Mouse (Mus musculus): ENCODE results near the gene Acap2.

GRCm38 (mm10) chr16:31205726-31206125 lies 4.7 kb upstream of the Acap2 start:
- TF ChIP-seq CTCF (IDR thresholded peaks at IDR 0.05; ENCODE audit: low read depth) (no peak), EP300 (IDR thresholded peaks at IDR 0.05; ENCODE audit: low read depth) (no peak)

Measured in heart, postnatal 0 days (tissue).